Mouse (Mus musculus) heart, postnatal 0 days (tissue): ENCODE results near the gene Inka1.

Experiments used
- CTCF ChIP-seq: IDR thresholded peaks from 2 replicates; pipeline ENCODE4 v1.5.1; 2016; ENCODE audit warnings: antibody characterized with exemption, control low read depth, low read depth
- EP300 ChIP-seq: IDR thresholded peaks from 2 replicates; pipeline ENCODE4 v1.6.1; 2016; ENCODE audit warnings: antibody characterized with exemption, low read depth

DNA sequence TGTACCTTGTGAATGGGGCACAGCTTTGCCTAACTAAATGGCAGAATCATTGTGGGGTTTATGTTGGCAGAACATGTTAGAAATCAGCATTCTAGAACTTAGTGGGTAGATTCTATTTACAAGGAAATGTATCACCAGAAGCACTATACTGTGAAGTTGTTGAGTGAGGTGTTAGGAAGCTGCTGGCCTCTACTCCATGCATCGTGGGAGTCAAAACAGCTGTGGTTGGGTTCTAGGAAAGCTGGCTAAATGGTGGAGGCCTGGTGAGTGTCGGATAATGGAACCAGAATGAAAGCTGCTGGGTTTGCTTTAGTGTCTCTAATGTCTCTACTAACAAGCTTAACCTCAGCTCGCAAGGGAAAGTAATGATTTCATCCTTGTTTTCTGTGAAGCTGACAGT lies 31.4 kb upstream of the Inka1 start:
- TF ChIP-seq CTCF (no peak), EP300 (no peak)
